Mouse (Mus musculus) megakaryocyte, embryonic 14.5 days (primary cell): ENCODE data around the gene Cdc37l1.

ENCODE experiments used
- FLI1 ChIP-seq: IDR thresholded peaks from 2 replicates; pipeline ENCODE4 v1.6.1; 2012; ENCODE audit warnings: low read length, inconsistent platforms, mixed read lengths
- GATA1 ChIP-seq: IDR thresholded peaks from 3 replicates; pipeline ENCODE4 v1.6.1; 2012; ENCODE audit warnings: mixed read lengths, low read length, inconsistent platforms, borderline replicate concordance

DNA sequence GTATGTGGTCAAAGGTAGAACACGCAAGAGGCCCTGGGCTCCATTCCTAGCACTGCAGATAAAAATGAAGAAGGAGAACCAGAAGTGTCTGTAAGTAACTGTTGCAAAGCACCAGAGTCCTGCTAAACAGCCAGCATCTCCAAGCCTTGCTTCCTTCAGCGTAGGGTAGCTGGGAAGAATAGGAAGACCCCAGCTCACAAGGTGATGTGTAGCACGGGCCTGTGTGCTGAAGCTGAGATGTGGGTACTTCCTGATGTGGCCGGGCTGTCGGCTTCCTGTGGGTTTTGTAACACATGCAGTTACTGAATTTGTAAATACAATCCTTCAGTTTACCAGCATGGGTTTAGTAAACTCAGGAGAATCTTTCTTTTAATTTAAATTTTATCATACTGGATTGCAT, 5.2 kb downstream of the Cdc37l1 start:
- TF ChIP-seq GATA1, result no peak
- TF ChIP-seq FLI1, result no peak
